Mouse (Mus musculus) liver, postnatal 0 days (tissue): ENCODE measurements around the gene Zmym3.

Source experiments
- CTCF ChIP-seq: sonication (generic); IDR thresholded peaks from 2 replicates; pipeline ENCODE4 v1.5.1; 2016; ENCODE audit warnings: antibody characterized with exemption, low read depth
- EP300 ChIP-seq: IDR thresholded peaks from 2 replicates; pipeline ENCODE4 v1.6.1; 2016; ENCODE audit warnings: antibody characterized with exemption, low read depth, mild to moderate bottlenecking

DNA sequence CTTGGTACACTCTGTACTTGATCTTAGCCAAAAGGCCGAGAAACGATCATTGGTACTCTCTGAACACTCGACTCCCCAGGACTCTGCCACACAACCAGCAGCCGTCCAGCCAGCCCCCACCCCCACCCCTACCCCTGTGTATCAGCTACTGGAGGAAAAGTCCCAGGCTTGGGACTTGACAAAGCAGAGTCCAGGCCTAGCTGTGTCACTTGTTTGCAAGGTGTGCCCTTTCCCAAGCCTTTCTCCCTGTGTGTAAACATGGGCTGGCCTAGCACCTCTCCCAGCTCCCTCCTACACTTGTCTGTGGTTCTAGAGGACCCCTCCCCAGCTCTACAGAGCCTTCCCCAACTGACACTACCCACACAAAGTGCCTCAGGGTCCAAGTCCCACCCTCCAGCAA, 34.4 kb downstream of the Zmym3 start:
- no peak for TF ChIP-seq CTCF
- TF ChIP-seq EP300 = no peak
